Mouse (Mus musculus) G1E (cell line): ENCODE results near the gene Ptchd4.

Source experiments
- CTCF ChIP-seq: IDR thresholded peaks from 2 replicates; pipeline ENCODE4 v1.5.1; 2012; ENCODE audit warnings: low read depth, low read length, inconsistent platforms, mixed read lengths
- GATA1 ChIP-seq: IDR thresholded peaks from 2 replicates; pipeline ENCODE4 v1.6.1; 2012; ENCODE audit warnings: borderline replicate concordance, low read length, inconsistent platforms, mixed read lengths

- no peak for TF ChIP-seq CTCF
- TF ChIP-seq GATA1, result no peak
Observed at GRCm38 (mm10) chr17:42286255-42286654, 29.5 kb upstream of the Ptchd4 start.
